Mouse (Mus musculus): Measurements from ENCODE around the gene Mrps15. TPM values are rescaled to one million over a fixed set of nuclear protein-coding genes. Genes with fewer than 3 reads are reported as not detected.

Gene Mrps15
- polyA plus RNA-seq (2014; fragmentation: Nextera tagmentation; extraction: Ambion mirVana), result 154 and 177 TPM in 2 replicates

GRCm38 (mm10) chr4:126046851-126047585 lies at the start of gene Mrps15:
TSS of gene Mrps15 (plus strand) at chr4:126046925.
- ATAC-seq (ENCODE audit: low FRiP score, low TSS enrichment), result peak; percentile 95
- peak within 1 kb of the TSS; percentile 81 for H3K9ac ChIP-seq (ENCODE audit: low read depth, low read length)
- WGBS, result under 1% methylated on average over 56 of the region's 56 CpGs
- H3K4me2 ChIP-seq (replicated peaks; ENCODE audit: low read depth, low read length), result peak within 1 kb of the TSS; percentile 58
- peaks cover 6% of the 10 kb centered on the region for H3K4me1 ChIP-seq (ENCODE audit: control insufficient read depth, insufficient read depth, low read length)
- peak within 1 kb of the TSS; percentile 74 for H3K4me3 ChIP-seq (ENCODE audit: low read length)
- no peaks in the 10 kb centered on the region for H3K27me3 ChIP-seq (ENCODE audit: control insufficient read depth, insufficient read depth, low read length)
- peak within 1 kb of the TSS; percentile 8; the same call in 1 of the 2 replicates for H3K27ac ChIP-seq (ENCODE audit: low read depth, low read length)
- peaks cover 26% of the 10 kb centered on the region for H3K36me3 ChIP-seq (ENCODE audit: control insufficient read depth, insufficient read depth, low read length)
- no peaks in the 10 kb centered on the region for H3K9me3 ChIP-seq (ENCODE audit: control insufficient read depth, low read length)

GRCm38 (mm10) chr4:125997826-125998225 lies 48.9 kb upstream of the Mrps15 start:
- Histone ChIP-seq H3K36me3 (ENCODE audit: control insufficient read depth, insufficient read depth, low read length) (no peaks in the 10 kb centered on the region), H3K4me1 (ENCODE audit: control insufficient read depth, insufficient read depth, low read length) (no peaks in the 10 kb centered on the region), H3K27ac (ENCODE audit: low read depth, low read length) (no peak overlapping the region), H3K9ac (ENCODE audit: low read depth, low read length) (no peak overlapping the region), H3K27me3 (ENCODE audit: control insufficient read depth, insufficient read depth, low read length) (no peaks in the 10 kb centered on the region), H3K4me2 (replicated peaks; ENCODE audit: low read depth, low read length) (no peak overlapping the region), H3K4me3 (ENCODE audit: low read length) (no peak overlapping the region), H3K9me3 (ENCODE audit: control insufficient read depth, low read length) (peaks cover 14% of the 10 kb centered on the region)
- WGBS, result 90% methylated on average over 2 of the region's 2 CpGs
- no peak for ATAC-seq (ENCODE audit: low FRiP score, low TSS enrichment)

GRCm38 (mm10) chr4:126001311-126002199 lies 45.2 kb upstream of the Mrps15 start:
- no peaks in the 10 kb centered on the region for H3K36me3 ChIP-seq (ENCODE audit: control insufficient read depth, insufficient read depth, low read length)
- WGBS, result 69% methylated on average over 12 of the region's 12 CpGs

GRCm38 (mm10) chr4:126017676-126018332 lies 28.9 kb upstream of the Mrps15 start:
- Histone ChIP-seq H3K27ac (ENCODE audit: low read depth, low read length) (no peak overlapping the region), H3K27me3 (ENCODE audit: control insufficient read depth, insufficient read depth, low read length) (no peaks in the 10 kb centered on the region), H3K4me2 (replicated peaks; ENCODE audit: low read depth, low read length) (no peak overlapping the region), H3K4me3 (ENCODE audit: low read length) (no peak overlapping the region), H3K9ac (ENCODE audit: low read depth, low read length) (no peak overlapping the region), H3K9me3 (ENCODE audit: control insufficient read depth, low read length) (no peaks in the 10 kb centered on the region), H3K36me3 (ENCODE audit: control insufficient read depth, insufficient read depth, low read length) (no peaks in the 10 kb centered on the region), H3K4me1 (ENCODE audit: control insufficient read depth, insufficient read depth, low read length) (no peaks in the 10 kb centered on the region)
- ATAC-seq (ENCODE audit: low FRiP score, low TSS enrichment), result no peak
- 81% methylated on average over 7 of the region's 7 CpGs for WGBS

More at GRCm38 (mm10) chr4:126001311-126002199, 45.2 kb upstream of the Mrps15 start:
- Histone ChIP-seq H3K27ac (ENCODE audit: low read depth, low read length) (no peak overlapping the region), H3K9me3 (ENCODE audit: control insufficient read depth, low read length) (peaks cover 14% of the 10 kb centered on the region), H3K4me3 (ENCODE audit: low read length) (no peak overlapping the region), H3K4me2 (replicated peaks; ENCODE audit: low read depth, low read length) (no peak overlapping the region), H3K27me3 (ENCODE audit: control insufficient read depth, insufficient read depth, low read length) (no peaks in the 10 kb centered on the region), H3K9ac (ENCODE audit: low read depth, low read length) (no peak overlapping the region), H3K4me1 (ENCODE audit: control insufficient read depth, insufficient read depth, low read length) (no peaks in the 10 kb centered on the region)
- no peak for ATAC-seq (ENCODE audit: low FRiP score, low TSS enrichment)

- Histone ChIP-seq H3K9ac (ENCODE audit: low read depth, low read length) (no peak overlapping the region), H3K4me3 (ENCODE audit: low read length) (no peak overlapping the region), H3K27me3 (ENCODE audit: control insufficient read depth, insufficient read depth, low read length) (no peaks in the 10 kb centered on the region), H3K4me1 (ENCODE audit: control insufficient read depth, insufficient read depth, low read length) (no peaks in the 10 kb centered on the region), H3K4me2 (replicated peaks; ENCODE audit: low read depth, low read length) (no peak overlapping the region), H3K27ac (ENCODE audit: low read depth, low read length) (no peak overlapping the region), H3K9me3 (ENCODE audit: control insufficient read depth, low read length) (no peaks in the 10 kb centered on the region), H3K36me3 (ENCODE audit: control insufficient read depth, insufficient read depth, low read length) (no peaks in the 10 kb centered on the region)
- WGBS, result 83% methylated on average over 11 of the region's 11 CpGs
- ATAC-seq (ENCODE audit: low FRiP score, low TSS enrichment), result no peak
Measured at GRCm38 (mm10) chr4:126018966-126019538, 27.7 kb upstream of the Mrps15 start.

GRCm38 (mm10) chr4:126024303-126024900 lies 22.3 kb upstream of the Mrps15 start, which contains the start of gene Csf3r:
TSS of gene Csf3r (plus strand) at chr4:126024550.
- ATAC-seq (ENCODE audit: low FRiP score, low TSS enrichment), result no peak
- H3K4me3 ChIP-seq (ENCODE audit: low read length), result no peak within 1 kb of the TSS
- no peak within 1 kb of the TSS for H3K27ac ChIP-seq (ENCODE audit: low read depth, low read length)
- H3K9ac ChIP-seq (ENCODE audit: low read depth, low read length), result no peak within 1 kb of the TSS
- 51% methylated on average over 16 of the region's 16 CpGs for WGBS
- no peaks in the 10 kb centered on the region for H3K9me3 ChIP-seq (ENCODE audit: control insufficient read depth, low read length)
- no peak within 1 kb of the TSS for H3K4me2 ChIP-seq (replicated peaks; ENCODE audit: low read depth, low read length)
- no peaks in the 10 kb centered on the region for H3K4me1 ChIP-seq (ENCODE audit: control insufficient read depth, insufficient read depth, low read length)
- no peaks in the 10 kb centered on the region for H3K27me3 ChIP-seq (ENCODE audit: control insufficient read depth, insufficient read depth, low read length)
- H3K36me3 ChIP-seq (ENCODE audit: control insufficient read depth, insufficient read depth, low read length), result no peaks in the 10 kb centered on the region

- H3K9ac ChIP-seq (ENCODE audit: low read depth, low read length), result no peak overlapping the region
- no peaks in the 10 kb centered on the region for H3K9me3 ChIP-seq (ENCODE audit: control insufficient read depth, low read length)
- ATAC-seq (ENCODE audit: low FRiP score, low TSS enrichment), result no peak
- H3K36me3 ChIP-seq (ENCODE audit: control insufficient read depth, insufficient read depth, low read length), result no peaks in the 10 kb centered on the region
- H3K4me3 ChIP-seq (ENCODE audit: low read length), result no peak overlapping the region
- WGBS, result 83% methylated on average over 5 of the region's 5 CpGs
- no peak overlapping the region for H3K27ac ChIP-seq (ENCODE audit: low read depth, low read length)
- no peak overlapping the region for H3K4me2 ChIP-seq (replicated peaks; ENCODE audit: low read depth, low read length)
- no peaks in the 10 kb centered on the region for H3K27me3 ChIP-seq (ENCODE audit: control insufficient read depth, insufficient read depth, low read length)
- H3K4me1 ChIP-seq (ENCODE audit: control insufficient read depth, insufficient read depth, low read length), result no peaks in the 10 kb centered on the region
Measured at GRCm38 (mm10) chr4:126025801-126026200, 20.9 kb upstream of the Mrps15 start.

- Histone ChIP-seq H3K4me1 (ENCODE audit: control insufficient read depth, insufficient read depth, low read length) (no peaks in the 10 kb centered on the region), H3K4me3 (ENCODE audit: low read length) (no peak overlapping the region), H3K27ac (ENCODE audit: low read depth, low read length) (no peak overlapping the region), H3K27me3 (ENCODE audit: control insufficient read depth, insufficient read depth, low read length) (no peaks in the 10 kb centered on the region), H3K9me3 (ENCODE audit: control insufficient read depth, low read length) (no peaks in the 10 kb centered on the region), H3K36me3 (ENCODE audit: control insufficient read depth, insufficient read depth, low read length) (no peaks in the 10 kb centered on the region), H3K9ac (ENCODE audit: low read depth, low read length) (no peak overlapping the region), H3K4me2 (replicated peaks; ENCODE audit: low read depth, low read length) (no peak overlapping the region)
- WGBS, result 94% methylated on average over 3 of the region's 3 CpGs
- no peak for ATAC-seq (ENCODE audit: low FRiP score, low TSS enrichment)
Measured at GRCm38 (mm10) chr4:126027980-126028379, 18.7 kb upstream of the Mrps15 start.
